Mouse (Mus musculus): ENCODE measurements around the gene Eif2b3. TPM values are rescaled to one million over a fixed set of nuclear protein-coding genes. Genes with fewer than 3 reads are reported as not detected.

Eif2b3 gene
- polyA plus RNA-seq, 1 experiment: 1.5 TPM

- WGBS: 96% methylated on average over 1 of the region's 1 CpGs
- TF ChIP-seq POLR2A (IDR thresholded peaks at IDR 0.05; ENCODE audit: low read depth, low read length): no peak
- TF ChIP-seq CTCF (IDR thresholded peaks at IDR 0.05; ENCODE audit: extremely low read depth, insufficient read length, insufficient replicate concordance, low read depth, low read length): no peak
- H3K4me3 ChIP-seq (ENCODE audit: low read depth, low read length): no peak overlapping the region
- H3K27ac ChIP-seq (ENCODE audit: insufficient read depth, low read depth, low read length): no peak overlapping the region
- H3K36me3 ChIP-seq (ENCODE audit: control insufficient read depth, insufficient read depth, low read length): no peaks in the 10 kb centered on the region
- no peaks in the 10 kb centered on the region for H3K27me3 ChIP-seq (ENCODE audit: control insufficient read depth, insufficient read depth, low read length)
- peaks cover 4% of the 10 kb centered on the region; the same call in 1 of the 2 replicates for H3K4me1 ChIP-seq (ENCODE audit: control insufficient read depth, insufficient read depth, insufficient read length, low read length)
These were observed 94.0 kb downstream of the Eif2b3 start for GRCm38 (mm10) chr4:117113237-117113636.

DNA sequence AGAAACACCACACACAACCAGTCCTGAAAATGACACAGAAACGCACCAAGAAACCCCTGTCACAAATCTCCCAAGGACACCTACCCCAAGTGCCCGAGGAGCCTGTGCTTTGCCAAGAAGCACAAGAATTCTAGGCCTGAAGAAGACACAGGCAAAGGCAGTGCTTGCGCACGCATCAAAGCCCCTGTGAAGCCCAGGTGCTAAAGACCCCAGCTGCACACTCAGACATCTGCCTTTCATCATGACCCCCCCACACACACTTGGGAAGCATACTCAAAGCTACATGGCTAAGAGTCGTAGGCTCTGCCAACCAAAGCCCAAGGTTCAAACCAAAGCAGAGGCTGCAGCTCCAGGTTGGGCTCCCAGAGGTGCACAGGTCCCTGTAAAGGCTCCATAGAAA is 96.4 kb downstream of the Eif2b3 start:
- TF ChIP-seq POLR2A (IDR thresholded peaks at IDR 0.05; ENCODE audit: low read depth, low read length) (no peak), CTCF (IDR thresholded peaks at IDR 0.05; ENCODE audit: extremely low read depth, insufficient read length, insufficient replicate concordance, low read depth, low read length) (no peak)
- Histone ChIP-seq H3K4me1 (ENCODE audit: control insufficient read depth, insufficient read depth, insufficient read length, low read length) (peaks cover 4% of the 10 kb centered on the region; the same call in 1 of the 2 replicates), H3K4me3 (ENCODE audit: low read depth, low read length) (no peak overlapping the region), H3K27ac (ENCODE audit: insufficient read depth, low read depth, low read length) (no peak overlapping the region), H3K27me3 (ENCODE audit: control insufficient read depth, insufficient read depth, low read length) (no peaks in the 10 kb centered on the region), H3K36me3 (ENCODE audit: control insufficient read depth, insufficient read depth, low read length) (no peaks in the 10 kb centered on the region)
- WGBS: 84% methylated on average over 5 of the region's 5 CpGs

DNA sequence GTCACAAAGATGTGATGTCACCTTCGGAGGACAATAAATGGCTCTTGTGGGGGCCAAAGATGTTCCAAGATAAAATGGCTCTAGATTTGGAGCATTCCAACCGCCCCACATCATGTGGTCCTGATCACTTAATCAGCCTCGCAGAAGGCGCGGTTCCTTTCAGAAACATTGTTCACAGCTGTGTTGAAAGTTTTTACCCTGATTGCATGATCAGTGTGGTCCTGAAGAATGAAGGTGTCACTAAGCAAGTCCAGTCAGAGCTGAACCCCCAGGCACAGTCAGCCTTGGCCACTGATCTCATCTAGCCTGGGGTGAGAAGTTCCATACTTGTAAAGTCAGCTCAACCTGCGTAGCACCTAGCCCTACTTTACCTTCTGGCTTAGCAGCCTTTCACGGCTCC is 98.7 kb downstream of the Eif2b3 start:
- 87% methylated on average over 7 of the region's 7 CpGs for WGBS
- no peak overlapping the region for H3K27ac ChIP-seq (ENCODE audit: insufficient read depth, low read depth, low read length)
- no peak for TF ChIP-seq CTCF (IDR thresholded peaks at IDR 0.05; ENCODE audit: extremely low read depth, insufficient read length, insufficient replicate concordance, low read depth, low read length)
- no peak for TF ChIP-seq POLR2A (IDR thresholded peaks at IDR 0.05; ENCODE audit: low read depth, low read length)
- no peaks in the 10 kb centered on the region for H3K36me3 ChIP-seq (ENCODE audit: control insufficient read depth, insufficient read depth, low read length)
- no peak overlapping the region for H3K4me3 ChIP-seq (ENCODE audit: low read depth, low read length)
- H3K4me1 ChIP-seq (ENCODE audit: control insufficient read depth, insufficient read depth, insufficient read length, low read length): peaks cover 8% of the 10 kb centered on the region
- H3K27me3 ChIP-seq (ENCODE audit: control insufficient read depth, insufficient read depth, low read length): no peaks in the 10 kb centered on the region

- peak overlapping the region; percentile 78; the same call in 1 of the 2 replicates for H3K27ac ChIP-seq (ENCODE audit: insufficient read depth, low read depth, low read length)
- 75% methylated on average over 5 of the region's 5 CpGs for WGBS
- no peak overlapping the region for H3K4me3 ChIP-seq (ENCODE audit: low read depth, low read length)
These were observed 100.4 kb downstream of the Eif2b3 start for GRCm38 (mm10) chr4:117119636-117120035.

GRCm38 (mm10) chr4:117120052-117120444 is 100.8 kb downstream of the Eif2b3 start:
- TF ChIP-seq POLR2A (IDR thresholded peaks at IDR 0.05; ENCODE audit: low read depth, low read length): no peak
- TF ChIP-seq CTCF (IDR thresholded peaks at IDR 0.05; ENCODE audit: extremely low read depth, insufficient read length, insufficient replicate concordance, low read depth, low read length): no peak
- Histone ChIP-seq H3K4me1 (ENCODE audit: control insufficient read depth, insufficient read depth, insufficient read length, low read length) (peaks cover 16% of the 10 kb centered on the region), H3K27me3 (ENCODE audit: control insufficient read depth, insufficient read depth, low read length) (no peaks in the 10 kb centered on the region), H3K4me3 (ENCODE audit: low read depth, low read length) (peak overlapping the region; percentile 74), H3K27ac (ENCODE audit: insufficient read depth, low read depth, low read length) (peak overlapping the region; percentile 78), H3K36me3 (ENCODE audit: control insufficient read depth, insufficient read depth, low read length) (no peaks in the 10 kb centered on the region)
- WGBS: 4% methylated on average over 10 of the region's 10 CpGs

More at GRCm38 (mm10) chr4:117119636-117120035, 100.4 kb downstream of the Eif2b3 start:
- no peaks in the 10 kb centered on the region for H3K27me3 ChIP-seq (ENCODE audit: control insufficient read depth, insufficient read depth, low read length)
- H3K4me1 ChIP-seq (ENCODE audit: control insufficient read depth, insufficient read depth, insufficient read length, low read length): peaks cover 14% of the 10 kb centered on the region
- no peak for TF ChIP-seq POLR2A (IDR thresholded peaks at IDR 0.05; ENCODE audit: low read depth, low read length)
- no peak for TF ChIP-seq CTCF (IDR thresholded peaks at IDR 0.05; ENCODE audit: extremely low read depth, insufficient read length, insufficient replicate concordance, low read depth, low read length)
- no peaks in the 10 kb centered on the region for H3K36me3 ChIP-seq (ENCODE audit: control insufficient read depth, insufficient read depth, low read length)

DNA sequence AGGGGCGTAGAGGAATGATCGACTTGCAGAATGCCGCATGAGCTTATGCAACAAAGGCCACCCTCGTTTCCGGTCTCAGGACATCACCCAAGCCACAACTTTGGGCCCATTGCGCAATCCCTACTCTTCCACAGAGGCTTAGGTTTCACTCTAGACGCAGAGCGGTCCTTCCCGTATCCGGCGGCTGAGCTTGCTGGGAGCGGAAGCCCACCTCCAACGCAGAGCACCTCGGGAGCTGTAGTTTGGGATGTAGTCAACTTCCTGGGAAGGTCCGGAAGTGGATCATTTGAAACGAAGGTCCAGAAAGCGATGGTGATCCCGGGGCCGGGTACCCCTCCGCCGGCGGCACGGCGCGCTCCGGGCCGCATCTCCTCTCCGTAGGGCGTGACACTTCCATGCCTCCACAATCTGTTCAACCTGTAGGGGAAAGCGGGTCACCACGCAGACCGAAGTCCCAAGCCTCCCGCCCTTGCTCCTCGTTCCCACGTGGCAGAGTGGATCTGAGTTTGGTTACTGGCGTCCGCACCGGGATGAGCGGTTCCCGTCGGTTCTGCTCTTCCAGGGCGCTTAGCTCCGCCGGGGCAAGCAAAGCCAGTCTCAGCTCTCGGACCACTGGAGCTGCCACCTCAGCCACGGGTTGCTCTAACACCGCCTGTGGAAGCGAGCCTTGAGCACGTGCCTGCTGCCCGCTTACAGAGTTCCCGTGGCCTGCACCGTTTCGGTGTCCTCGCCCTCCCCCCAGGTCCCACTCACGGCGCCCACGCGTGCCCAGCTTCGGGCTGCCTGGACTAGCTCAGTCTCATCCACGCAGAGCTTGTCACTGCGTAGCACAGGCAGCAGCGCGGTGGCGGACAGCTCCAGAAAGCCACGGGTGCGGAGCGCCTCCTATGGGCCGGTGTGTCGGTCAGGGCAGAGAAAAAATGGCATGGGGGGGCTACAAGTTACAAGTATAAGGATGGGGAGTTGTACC is 101.5 kb downstream of the Eif2b3 start:
- under 1% methylated on average over 69 of the region's 69 CpGs for WGBS
- Histone ChIP-seq H3K4me3 (ENCODE audit: low read depth, low read length) (peak overlapping the region; percentile 74), H3K4me1 (ENCODE audit: control insufficient read depth, insufficient read depth, insufficient read length, low read length) (peaks cover 23% of the 10 kb centered on the region), H3K36me3 (ENCODE audit: control insufficient read depth, insufficient read depth, low read length) (no peaks in the 10 kb centered on the region), H3K27me3 (ENCODE audit: control insufficient read depth, insufficient read depth, low read length) (no peaks in the 10 kb centered on the region), H3K27ac (ENCODE audit: insufficient read depth, low read depth, low read length) (peak overlapping the region; percentile 78)
- TF ChIP-seq CTCF (IDR thresholded peaks at IDR 0.05; ENCODE audit: extremely low read depth, insufficient read length, insufficient replicate concordance, low read depth, low read length) (peak; percentile 80), POLR2A (IDR thresholded peaks at IDR 0.05; ENCODE audit: low read depth, low read length) (peak; percentile 50; the same call in 1 of the 2 replicates)

- WGBS: 68% methylated on average over 4 of the region's 4 CpGs
- H3K4me1 ChIP-seq (ENCODE audit: control insufficient read depth, insufficient read depth, insufficient read length, low read length): peaks cover 32% of the 10 kb centered on the region
- H3K36me3 ChIP-seq (ENCODE audit: control insufficient read depth, insufficient read depth, low read length): no peaks in the 10 kb centered on the region
- H3K4me3 ChIP-seq (ENCODE audit: low read depth, low read length): no peak overlapping the region
- TF ChIP-seq POLR2A (IDR thresholded peaks at IDR 0.05; ENCODE audit: low read depth, low read length) (no peak), CTCF (IDR thresholded peaks at IDR 0.05; ENCODE audit: extremely low read depth, insufficient read length, insufficient replicate concordance, low read depth, low read length) (no peak)
- H3K27me3 ChIP-seq (ENCODE audit: control insufficient read depth, insufficient read depth, low read length): no peaks in the 10 kb centered on the region
- H3K27ac ChIP-seq (ENCODE audit: insufficient read depth, low read depth, low read length): no peak overlapping the region
These were observed 103.0 kb downstream of the Eif2b3 start for GRCm38 (mm10) chr4:117122209-117122608.

All from small intestine, adult 2 months (tissue).